Mouse (Mus musculus): ENCODE data around the gene Pxk.
"Not testable (repeated sequence)": the region's sequence is repeated elsewhere in the genome, so short reads cannot be mapped to it uniquely, and the experiment has no call there.

Pxk gene

DNA sequence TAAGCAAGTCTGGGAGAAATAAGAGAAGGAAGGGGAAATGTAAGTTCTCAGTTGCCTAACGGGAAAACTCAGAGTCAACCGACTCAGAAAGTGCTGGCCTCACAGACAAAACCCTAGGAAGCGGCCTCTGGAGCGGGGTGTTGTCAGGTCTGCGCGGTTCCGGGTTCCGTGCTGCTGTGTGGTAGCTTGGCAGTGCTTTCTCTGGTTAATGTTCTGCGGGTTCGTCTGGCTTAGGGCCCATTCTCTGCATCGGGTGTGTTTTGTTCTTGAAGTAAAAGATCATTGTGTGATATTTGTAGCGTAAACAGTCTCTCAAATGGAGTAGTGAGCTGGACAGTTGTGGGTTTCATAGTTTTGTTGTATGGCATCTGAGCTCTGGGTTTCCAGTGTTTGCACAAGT is 4.7 kb downstream of the Pxk start:
- DNase-seq (ENCODE audit: low spot score), result no peak

DNA sequence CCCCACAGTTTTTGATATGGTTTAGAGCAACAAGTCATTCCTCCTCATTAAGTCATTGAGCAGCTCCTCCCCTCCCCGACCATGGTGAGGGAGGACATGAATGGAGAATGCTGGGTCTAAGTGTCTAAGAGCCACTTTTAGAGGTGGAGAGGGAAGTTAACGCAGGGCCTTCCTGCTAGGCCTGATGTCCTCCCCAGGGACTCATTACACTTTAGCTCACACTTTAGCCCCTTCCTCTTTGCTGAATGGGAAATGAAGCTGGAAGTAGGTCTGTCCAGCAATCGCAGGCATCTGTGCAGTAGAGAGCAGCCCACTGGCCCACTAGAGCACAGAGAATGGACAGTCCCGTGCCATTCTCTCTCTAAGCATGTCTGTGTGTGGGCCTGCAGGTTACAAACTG is 10.0 kb downstream of the Pxk start:
- no peak for DNase-seq (ENCODE audit: low spot score)

DNA sequence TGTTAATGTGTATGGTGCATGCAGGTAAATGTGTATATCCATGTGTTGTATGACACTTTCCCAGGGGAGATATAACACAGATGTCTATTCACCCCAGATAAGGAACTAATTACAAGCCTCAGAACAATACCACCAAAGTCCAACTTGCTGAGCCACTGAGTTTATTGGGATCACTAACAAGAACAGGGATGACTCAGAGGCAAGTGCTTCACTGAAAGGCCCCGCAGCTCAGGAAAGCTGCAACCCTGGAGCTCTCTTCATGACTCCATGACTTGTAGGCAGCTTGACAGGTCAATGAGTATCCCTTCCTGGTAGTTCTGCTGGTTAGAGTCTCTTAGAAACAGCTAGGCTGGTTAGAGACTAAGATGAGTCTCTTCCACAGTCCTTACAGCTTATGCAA is 11.0 kb downstream of the Pxk start:
- no peak for DNase-seq (ENCODE audit: low spot score)

DNA sequence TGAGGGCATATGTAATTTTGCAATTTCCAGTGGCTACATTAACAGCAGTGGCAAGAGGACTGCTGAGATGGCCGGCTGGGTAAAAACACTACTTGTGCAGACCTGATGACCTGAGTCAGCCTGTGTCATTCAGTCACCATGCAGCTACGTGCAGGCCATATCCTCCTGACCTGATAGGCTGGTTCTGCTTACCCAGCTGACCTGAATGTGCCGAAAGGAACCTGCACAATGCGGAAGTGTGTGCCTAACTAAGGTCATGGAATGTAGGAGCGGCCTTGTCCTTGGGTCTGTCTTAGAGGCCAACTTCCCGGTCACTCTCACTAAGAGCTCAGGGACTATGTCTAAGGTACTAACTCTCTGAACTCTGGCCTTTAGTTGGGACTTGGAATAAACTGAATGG is 13.5 kb downstream of the Pxk start:
- DNase-seq (ENCODE audit: low spot score), result no peak

DNA sequence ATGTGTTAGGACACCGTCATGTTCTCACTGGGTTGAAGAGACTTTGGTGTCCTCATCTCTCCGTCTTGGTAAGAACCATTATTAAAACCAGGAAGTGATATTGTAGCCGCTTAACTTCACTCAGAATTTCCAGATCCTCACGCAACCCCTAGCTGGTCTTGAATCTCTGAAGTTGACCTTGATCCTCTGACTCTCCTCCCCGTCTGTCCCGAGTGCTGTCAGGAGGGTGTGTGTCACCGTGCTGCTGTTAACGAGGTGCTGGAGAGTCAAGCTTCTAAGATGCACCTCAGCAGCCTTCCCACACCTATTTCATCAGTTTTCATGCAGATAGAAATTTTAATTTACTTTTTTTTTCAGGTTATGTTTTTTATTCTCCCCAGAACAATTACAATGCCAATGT is 14.0 kb downstream of the Pxk start:
- no peak for DNase-seq (ENCODE audit: low spot score)

DNA sequence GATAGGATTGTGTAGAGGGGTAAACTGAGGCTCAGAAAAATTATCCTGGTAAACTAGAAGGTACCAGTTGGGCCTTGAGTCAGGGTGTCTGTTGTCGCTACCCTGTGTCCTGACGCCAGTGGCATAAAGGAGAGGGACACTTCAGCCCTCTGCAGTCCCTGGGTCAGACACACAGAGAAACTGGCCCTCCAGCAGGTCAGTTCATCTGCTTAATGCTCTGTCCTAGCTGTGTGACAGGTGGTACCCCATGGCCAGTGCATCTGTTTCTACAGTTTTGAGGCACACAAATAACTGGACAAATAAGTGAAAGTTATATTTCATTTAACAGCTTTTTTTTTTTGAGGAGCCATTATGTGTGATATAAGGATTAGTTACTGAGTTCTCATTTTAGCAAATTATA is 15.6 kb downstream of the Pxk start:
- DNase-seq (ENCODE audit: low spot score), result no peak

DNA sequence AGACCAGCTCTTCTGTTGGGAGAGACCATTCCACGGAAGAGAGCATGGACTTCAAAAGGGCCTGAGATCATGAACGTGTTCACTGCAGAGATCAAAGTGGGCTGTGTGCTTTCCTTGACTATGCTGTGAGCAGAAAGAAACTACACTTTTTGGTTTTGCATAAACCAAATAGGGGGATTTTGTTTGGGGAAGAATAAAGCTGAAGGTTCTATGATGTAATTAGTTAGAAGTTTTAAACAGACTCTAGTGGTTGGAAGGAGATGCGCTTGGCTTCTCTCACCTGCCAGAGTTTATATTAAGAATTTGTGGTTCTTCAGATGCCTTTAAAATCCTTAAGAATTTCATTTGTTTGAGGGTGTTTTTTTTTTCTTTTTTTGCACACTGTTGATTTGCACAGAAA is 16.3 kb downstream of the Pxk start:
- no peak for DNase-seq (ENCODE audit: low spot score)

DNA sequence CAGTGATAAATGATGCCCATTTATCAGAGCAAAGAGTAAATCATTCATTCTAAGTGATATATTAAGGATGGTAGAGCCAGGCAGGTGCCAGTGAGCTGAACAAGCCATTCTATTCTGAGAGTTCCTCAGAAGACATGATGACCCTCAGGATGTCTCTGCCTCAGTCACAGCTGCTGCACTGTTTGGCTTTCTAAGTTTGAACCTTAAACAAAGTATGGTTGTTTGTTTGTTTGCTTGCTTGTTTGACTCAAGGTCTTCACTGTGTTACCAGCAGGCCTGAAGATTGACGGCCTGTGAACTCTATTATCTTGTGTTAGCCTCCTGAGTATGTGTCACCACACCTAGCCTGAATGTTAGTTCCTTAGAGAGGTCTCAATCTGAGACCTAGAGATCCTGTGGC is 16.7 kb downstream of the Pxk start:
- DNase-seq (ENCODE audit: low spot score), result no peak

DNA sequence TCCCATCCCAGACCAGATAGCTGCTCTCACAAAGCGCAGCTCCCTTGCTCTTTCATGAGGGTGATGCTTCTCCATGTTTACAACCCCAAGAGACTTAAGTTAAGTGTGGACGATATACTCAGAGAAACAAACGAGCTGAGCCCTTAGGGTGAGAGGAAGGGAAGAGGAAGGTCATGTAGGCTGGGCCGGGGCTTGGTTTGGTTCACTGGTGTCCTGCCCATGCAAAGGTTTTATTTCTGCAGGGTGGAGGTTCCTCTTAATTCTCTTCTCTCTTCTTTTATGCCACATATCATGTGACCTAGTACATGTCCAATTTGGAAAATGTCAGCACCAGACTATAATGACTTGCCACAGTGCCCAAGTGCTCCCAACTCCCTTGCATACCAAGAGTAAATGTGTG is 17.8 kb downstream of the Pxk start:
- DNase-seq (ENCODE audit: low spot score), result no peak

DNA sequence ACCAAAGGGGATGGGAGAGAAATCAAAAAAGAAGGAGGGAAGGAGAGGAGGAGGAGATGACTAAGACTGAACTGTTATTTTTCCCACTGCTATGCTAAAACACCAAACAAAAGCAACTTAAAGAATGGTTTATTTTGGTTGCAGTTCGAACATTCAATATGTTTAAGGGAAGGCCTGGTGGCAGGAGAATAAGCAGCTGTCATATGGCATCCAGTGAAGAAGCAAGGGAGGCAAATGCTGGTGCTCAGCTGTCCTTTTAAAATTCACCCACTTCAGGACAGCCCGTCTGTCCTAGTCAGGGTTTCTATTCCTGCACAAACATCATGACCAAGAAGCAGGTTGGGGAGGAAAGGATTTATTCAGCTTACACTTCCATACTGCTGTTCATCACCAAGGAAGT is 19.4 kb downstream of the Pxk start:
- DNase-seq (ENCODE audit: low spot score), result no peak

DNA sequence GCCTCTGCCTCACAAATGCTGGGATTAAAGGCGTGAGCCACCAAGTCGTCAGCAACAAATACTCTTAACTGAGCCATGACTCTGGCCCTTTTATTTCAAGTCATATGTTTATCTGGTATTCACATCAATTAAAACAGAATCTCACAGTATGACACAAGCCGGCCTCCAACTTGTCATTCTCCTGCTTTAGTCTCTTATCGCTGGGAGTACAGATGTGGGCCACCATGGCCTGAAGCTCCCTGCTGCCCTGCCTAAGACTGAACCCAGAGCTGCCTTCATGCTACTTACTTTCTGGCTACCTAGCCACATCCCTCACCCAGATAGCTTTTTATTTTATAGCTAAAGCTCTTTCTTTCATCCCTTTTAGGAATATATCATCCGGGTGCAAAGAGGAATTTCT is 21.4 kb downstream of the Pxk start:
- no peak for DNase-seq (ENCODE audit: low spot score)

DNA sequence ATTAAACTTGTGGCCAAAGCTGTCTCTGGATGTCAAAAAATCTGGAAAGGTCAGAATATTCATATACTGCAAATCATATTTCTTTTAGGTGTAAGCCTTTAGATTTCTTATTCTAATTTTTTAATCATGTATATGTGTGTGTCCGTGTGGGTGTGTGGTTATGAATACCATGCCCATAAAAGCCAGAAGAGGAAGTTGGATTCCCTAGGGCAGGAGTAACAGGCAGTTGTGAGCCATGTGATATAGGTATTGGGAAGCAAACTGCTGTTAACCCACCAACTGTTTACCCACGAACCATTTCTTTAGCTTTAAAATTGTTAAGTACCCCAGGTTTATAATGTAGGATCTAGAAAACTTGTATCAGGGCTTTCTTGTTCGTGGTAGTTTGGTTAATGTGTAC is 21.9 kb downstream of the Pxk start:
- no peak for DNase-seq (ENCODE audit: low spot score)

DNA sequence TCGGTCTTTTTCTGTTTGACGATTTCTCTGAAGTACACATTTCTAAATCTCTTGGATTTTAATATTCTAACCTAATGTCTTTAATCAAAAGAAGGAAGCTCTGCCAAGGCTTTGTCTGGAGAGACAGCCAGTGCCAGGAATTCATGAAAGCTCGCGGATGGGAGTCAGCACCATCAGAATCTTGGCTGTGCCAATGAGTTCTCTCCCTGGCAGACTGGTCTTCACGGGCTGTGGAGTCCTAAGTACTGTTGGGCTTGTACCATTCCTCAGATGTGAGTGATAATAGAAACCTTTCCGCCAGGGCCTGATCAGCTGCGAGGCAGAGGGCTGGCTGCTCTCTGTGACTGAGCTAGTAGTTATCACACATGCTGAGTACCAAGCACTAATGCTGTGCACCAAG is 25.1 kb downstream of the Pxk start:
- DNase-seq (ENCODE audit: low spot score), result no peak

DNA sequence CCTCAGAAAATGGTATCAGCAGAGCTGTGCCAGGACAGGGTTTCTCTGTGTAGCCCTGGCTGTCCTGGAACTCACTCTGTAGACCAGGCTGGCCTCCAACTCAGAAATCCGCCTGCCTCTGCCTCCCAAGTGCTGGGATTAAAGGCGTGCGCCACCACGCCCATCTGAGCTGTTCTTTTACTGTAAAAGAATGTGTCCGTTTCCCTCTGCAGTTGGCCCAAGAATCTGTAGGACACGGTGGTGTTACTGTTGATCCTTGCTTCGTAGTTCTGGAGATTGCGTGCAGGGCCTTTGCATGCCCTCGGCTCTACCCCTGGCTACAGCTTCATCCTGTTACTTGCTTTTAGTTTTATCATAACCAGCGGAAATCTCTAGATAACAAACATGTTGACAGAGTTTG is 25.6 kb downstream of the Pxk start:
- DNase-seq (ENCODE audit: low spot score), result not testable (repeated sequence)

DNA sequence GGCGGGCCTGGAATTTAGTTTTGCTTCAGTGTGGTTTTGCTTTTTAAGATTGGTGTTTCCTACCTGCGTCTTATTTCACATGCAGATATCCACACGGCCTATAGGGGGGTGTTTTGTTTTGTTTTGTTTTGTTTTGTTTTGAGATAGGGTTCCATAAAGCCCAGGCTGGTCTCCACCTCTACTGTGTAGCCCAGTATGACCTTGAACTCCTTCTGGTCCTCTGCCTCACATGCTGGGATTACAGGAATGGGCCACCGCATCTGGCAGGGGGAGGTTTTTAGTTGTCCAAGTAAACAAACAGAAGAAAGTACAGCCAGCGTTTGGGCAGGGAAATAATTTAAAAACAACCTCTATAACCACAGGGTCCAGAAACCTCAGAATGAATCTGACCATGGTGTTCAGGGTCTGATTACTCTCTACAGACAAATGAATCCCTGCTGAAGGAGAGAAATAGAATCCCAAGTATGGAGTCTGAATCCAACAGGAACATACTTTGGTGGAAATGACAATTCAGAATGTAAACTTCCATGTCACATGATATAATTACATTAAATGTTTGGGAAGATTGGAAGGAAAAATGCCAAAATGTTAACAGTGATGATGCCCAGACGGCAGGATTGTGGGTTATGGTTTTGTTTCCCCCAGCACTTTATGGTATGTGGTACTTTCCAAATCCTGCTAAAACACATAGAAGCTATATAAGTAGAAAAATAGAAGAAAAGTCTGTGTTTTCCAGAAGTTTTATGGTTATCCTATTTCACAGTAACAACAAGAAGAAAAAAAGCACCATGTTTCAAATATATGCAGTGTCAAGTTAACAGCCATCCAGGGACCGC is 26.3 kb downstream of the Pxk start:
- no peak for DNase-seq (ENCODE audit: low spot score)

DNA sequence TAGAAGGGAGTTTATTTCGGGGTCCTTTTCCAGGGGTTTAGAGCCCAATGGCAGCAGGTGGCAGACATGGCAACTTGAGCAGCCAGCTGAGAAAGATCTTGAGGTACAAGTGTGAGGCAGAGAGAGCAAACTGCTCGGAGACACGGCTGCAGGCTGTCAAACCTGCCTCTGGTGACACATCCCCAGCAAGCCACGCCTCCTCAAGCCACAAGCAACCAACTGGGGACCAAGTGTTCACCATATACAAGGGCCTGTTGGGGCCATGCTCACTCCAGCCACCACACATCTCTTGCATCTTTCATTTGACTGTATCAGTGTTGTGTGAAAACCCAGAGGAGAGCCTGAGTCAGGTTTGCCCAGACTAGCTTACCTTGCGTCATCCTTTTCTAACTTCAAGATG is 30.0 kb downstream of the Pxk start:
- no peak for DNase-seq (ENCODE audit: low spot score)

DNA sequence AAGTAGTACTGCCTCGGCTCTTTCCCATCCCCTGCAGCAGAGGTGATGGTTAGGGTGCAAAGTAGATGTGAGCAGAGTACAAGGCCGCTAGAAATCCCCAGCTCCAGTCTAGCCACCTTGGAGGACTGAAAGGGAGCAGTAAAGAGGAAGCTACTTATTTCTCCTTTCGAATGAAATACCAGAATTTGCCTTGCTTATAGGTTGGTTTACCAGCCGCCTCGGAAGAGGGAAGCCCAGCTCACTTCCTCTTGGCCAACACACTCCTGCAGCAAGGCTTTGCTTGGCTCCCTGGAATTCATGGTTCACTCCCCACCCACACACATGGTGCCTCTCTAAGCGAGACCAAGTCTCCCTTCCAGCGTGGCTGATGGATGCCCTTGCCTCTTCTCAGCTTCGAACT is 34.8 kb downstream of the Pxk start:
- DNase-seq (ENCODE audit: low spot score), result no peak

DNA sequence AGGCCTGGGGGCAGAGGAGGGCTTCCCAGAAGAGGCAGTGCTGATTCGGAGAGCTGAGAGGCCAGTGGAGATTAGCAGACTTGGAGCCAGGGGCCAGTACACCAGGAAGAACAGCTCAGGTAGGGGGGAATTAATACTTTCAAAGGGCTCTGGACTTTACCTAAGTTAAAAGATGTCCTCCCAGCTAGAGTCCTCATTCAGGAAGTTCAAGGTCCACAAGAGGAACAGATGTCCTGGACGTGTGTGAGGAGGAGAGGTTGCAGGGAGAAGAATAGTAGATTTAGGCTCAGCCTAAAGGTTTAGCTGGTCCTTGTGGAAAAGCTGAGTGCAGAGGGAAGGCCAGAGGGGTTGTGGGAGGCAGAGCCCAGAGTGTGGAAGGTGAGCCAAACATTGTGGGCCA is 36.2 kb downstream of the Pxk start:
- DNase-seq (ENCODE audit: low spot score), result no peak

DNA sequence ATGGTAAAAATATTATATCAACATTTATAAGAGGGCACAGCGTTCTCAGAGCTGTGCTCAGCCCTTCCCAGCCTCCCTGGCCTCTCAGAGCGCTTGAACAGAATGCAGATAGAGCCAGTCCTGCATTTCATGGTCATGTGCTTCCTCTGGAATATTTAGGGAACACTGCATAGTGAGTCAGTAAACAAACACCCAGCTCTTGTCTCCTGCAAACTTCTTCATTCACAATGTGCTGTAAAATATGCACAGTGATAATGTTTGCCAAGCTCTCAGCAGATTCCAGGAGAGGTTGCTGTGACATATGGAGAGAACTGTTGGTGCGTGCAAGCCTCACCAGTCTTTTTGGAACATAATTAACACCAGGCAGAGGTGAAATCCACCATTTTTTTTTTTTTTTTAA is 37.1 kb downstream of the Pxk start:
- DNase-seq (ENCODE audit: low spot score), result no peak

DNA sequence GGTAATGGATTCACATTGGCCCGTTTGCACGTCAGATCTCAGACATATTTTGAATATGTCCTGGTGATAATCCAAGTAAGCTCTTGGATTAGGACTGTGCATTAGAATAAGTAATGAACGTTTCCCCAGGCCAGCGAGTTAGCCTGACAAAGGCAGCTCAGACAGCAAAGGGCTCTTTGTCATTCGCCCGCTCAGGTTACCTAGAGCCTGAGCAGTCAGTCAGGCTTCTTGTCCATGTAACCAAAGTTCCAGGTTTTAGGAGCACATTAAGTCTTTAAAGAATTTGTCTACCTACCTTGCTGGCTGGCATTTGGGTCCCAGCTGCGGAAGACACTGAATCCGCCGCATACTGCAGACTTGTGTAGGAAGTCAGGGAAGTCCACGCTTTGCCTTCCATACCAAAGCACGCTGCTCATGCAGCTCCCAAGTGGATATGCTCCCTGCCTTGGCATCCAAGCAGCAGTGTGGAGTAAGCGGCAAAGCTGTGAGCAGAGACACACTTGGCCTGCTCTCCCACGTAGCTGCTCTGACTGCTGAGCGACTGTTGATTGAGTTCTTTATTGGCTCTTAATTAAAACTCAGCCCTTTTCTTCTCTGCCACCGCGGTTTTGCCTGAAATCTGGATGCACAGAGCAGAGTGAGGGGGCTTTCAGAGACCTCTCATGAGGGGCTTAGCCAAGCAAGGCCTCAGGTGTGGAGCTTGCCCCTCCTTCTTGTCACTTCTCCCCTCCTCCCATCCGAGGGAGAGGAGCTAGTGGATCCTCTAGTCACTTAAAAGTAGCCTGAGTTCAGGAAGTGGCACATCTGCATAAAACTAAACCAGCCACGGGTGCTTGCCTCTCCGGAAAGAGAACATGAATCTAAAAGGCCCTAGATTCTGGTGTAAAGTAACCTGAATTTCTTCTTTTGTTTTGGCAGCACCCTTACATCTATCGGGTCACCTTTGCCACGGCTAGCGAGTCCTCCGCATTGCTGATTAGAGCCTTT is 42.0 kb downstream of the Pxk start:
- DNase-seq (ENCODE audit: low spot score), result no peak

DNA sequence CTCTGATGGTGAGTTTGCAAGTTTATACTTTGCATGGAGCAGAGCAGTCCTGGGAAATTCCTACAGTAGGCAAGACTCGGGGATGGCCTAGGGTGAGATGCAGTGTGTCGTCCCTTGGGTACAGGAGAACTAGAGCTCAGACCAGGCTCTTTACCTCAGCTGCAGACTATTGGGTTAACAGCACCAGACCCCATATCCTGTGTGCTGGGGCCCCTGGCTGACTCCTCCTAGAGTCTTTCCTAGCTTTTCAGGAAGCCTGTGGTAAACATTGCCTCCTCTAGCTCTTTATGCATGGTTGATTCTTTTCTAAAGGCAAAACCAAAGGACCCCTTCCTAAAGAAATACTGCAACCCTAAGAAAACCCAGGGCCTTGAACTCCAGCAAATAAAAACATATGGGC is 43.1 kb downstream of the Pxk start:
- no peak for DNase-seq (ENCODE audit: low spot score)

DNA sequence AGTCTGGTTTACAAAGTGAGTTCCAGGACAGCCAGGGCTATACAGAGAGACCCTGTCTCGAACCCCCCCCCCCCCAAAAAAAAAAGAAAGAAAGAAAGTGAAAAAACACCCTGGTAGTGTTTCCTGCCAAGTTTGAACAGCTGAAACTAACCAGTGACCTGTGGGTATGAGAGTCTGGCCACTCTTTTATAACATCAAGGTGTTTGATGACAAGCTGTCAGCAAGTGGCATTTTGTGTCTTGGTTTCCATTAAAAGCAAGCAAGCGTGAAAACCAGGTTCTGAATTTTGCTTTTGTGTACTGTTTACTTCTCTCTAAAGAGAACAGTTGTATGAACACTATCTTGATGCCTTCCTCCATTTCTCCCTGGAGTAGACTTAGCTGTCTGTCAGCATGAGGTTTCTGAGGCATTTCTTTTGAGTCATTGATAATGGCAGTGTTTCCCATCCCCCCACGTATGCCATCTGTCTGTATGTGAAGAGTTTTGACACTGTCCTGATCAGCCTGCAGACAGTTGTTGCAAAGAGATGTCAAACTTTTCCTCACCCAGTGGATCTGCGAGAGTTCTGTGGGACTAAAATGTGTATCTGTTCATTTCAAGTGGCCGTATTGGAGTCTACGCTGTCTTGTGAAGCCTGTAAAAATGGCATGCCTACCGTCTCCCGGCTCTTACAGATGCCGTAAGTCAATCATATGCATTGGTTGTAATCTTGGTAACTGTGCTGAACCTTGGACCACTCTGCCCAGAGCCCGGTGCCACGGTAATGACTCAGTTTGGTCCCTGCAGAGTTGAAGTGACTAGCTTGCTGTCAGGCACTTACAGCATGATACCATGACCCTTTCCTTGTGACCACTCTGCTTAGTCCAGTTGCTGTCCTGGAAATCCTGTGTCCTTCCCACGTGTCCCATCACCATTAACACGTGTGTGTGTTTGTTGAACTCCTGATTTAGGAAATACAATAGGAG is 47.9 kb downstream of the Pxk start:
- no peak for DNase-seq (ENCODE audit: low spot score)

Measured in retina, embryonic 14.5 days (tissue).